Mouse (Mus musculus): ENCODE results near the gene Adck1.

- TF ChIP-seq POLR2A (IDR thresholded peaks at IDR 0.05; ENCODE audit: extremely low read depth, insufficient read depth, low read length) (no peak), CTCF (IDR thresholded peaks at IDR 0.05; ENCODE audit: extremely low read depth, insufficient read depth, low read length) (no peak)
These were observed 83.7 kb downstream of the Adck1 start for GRCm38 (mm10) chr12:88444040-88444439.
